Mouse (Mus musculus) ES-Bruce4 (cell line): Measurements from ENCODE around the gene Chil3. TPM values are rescaled to one million over a fixed set of nuclear protein-coding genes. Genes with fewer than 3 reads are reported as not detected.
"Not testable (repeated sequence)": the region's sequence is repeated elsewhere in the genome, so short reads cannot be mapped to it uniquely, and the experiment has no call there.

ENCODE experiments used
- H3K27ac ChIP-seq: 2 replicates; pipeline ENCODE4 v1.5.1; 2012; ENCODE audit warnings: low read length, inconsistent platforms; ENCODE audit not compliant: insufficient read depth
- H3K27me3 ChIP-seq: 2 replicates; pipeline ENCODE4 v1.6.1; 2012; ENCODE audit warnings: mild to moderate bottlenecking, low read length, inconsistent platforms; ENCODE audit not compliant: control insufficient read depth, poor library complexity, insufficient read depth, severe bottlenecking
- H3K36me3 ChIP-seq: 2 replicates; pipeline ENCODE4 v1.6.1; 2012; ENCODE audit warnings: inconsistent platforms, mild to moderate bottlenecking, low read length, moderate library complexity; ENCODE audit not compliant: control insufficient read depth, poor library complexity, insufficient read depth, severe bottlenecking
- H3K4me1 ChIP-seq: one replicate; pipeline ENCODE4 v1.8.1; 2011; ENCODE audit warnings: low read length; ENCODE audit not compliant: control insufficient read depth, insufficient read depth
- H3K4me3 ChIP-seq: 2 replicates; pipeline ENCODE4 v1.5.1; 2011; ENCODE audit warnings: low read depth, mild to moderate bottlenecking, low read length
- H3K9ac ChIP-seq: 2 replicates; pipeline ENCODE4 v1.6.1; 2012; ENCODE audit warnings: low read depth, mild to moderate bottlenecking, inconsistent platforms; ENCODE audit not compliant: poor library complexity, severe bottlenecking
- H3K9me3 ChIP-seq: replicated peaks from 2 replicates; pipeline ENCODE4 v1.6.1; 2012; ENCODE audit warnings: mild to moderate bottlenecking, low read length, inconsistent platforms; ENCODE audit not compliant: control insufficient read depth, poor library complexity, insufficient read depth, severe bottlenecking
- CTCF ChIP-seq: IDR thresholded peaks from one replicate; pipeline ENCODE4 v1.8.1; 2011; ENCODE audit warnings: low read depth, low read length
- EP300 ChIP-seq: IDR thresholded peaks from 2 replicates; pipeline ENCODE4 v1.6.1; 2011; ENCODE audit warnings: low read depth, low read length; ENCODE audit not compliant: insufficient read depth
- POLR2A ChIP-seq: IDR thresholded peaks from one replicate; pipeline ENCODE4 v1.8.1; 2011; ENCODE audit warnings: low read length; ENCODE audit not compliant: insufficient read depth
- polyA plus RNA-seq: library from polyadenylated mRNA; stranded (reverse); fragments of >200 nt; gene quantifications from 2 replicates; pipeline ENCODE4 v1.2.4, GENCODE M21; 2011; ENCODE audit warnings: low read depth; ENCODE audit not compliant: missing spikeins, insufficient read depth, insufficient read length

Gene Chil3
- polyA plus RNA-seq, 1 experiment, result not detected

DNA sequence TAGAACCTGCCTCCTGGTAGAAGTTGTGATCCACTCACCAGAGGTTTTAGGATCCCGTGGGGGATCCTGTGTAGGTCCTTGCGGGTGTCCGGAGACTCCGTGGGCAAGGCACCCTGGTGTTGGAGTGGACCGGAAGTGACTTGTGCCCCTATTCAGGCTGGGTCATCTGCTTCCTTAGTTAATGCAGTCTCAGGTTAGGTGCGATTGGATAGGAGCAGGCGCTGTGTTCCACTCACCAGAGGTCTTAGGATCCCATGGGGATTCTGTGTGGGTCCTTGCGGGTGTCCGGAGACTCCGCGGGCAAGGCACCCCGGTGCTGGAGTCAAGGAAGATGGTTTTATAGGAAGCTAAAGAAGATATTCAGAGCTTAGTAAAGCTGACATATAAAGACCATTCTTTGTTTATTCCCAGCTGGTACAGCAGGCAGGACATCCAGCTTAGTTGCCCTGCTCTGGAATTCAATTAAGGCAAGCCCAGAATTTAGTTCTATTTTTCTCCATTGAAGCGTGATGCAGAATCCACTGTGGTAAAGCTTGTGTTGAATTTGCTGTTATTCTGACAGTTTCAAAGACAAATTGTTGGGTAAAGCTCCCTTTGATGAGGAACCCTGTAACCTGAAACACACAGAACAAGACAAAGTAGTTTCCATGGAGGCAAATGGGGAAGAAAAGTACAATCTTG is 10.3 kb upstream of the Chil3 start:
- H3K4me3 ChIP-seq, result no peak overlapping the region
- no peaks in the 10 kb centered on the region for H3K4me1 ChIP-seq
- H3K27me3 ChIP-seq, result peaks cover 3% of the 10 kb centered on the region; the same call in 1 of the 2 replicates
- no peak overlapping the region for H3K9ac ChIP-seq
- H3K27ac ChIP-seq, result no peak overlapping the region
- no peaks in the 10 kb centered on the region for H3K36me3 ChIP-seq
- H3K9me3 ChIP-seq, result peaks cover 13% of the 10 kb centered on the region
- no peak for TF ChIP-seq EP300
- no peak for TF ChIP-seq POLR2A
- TF ChIP-seq CTCF, result no peak

DNA sequence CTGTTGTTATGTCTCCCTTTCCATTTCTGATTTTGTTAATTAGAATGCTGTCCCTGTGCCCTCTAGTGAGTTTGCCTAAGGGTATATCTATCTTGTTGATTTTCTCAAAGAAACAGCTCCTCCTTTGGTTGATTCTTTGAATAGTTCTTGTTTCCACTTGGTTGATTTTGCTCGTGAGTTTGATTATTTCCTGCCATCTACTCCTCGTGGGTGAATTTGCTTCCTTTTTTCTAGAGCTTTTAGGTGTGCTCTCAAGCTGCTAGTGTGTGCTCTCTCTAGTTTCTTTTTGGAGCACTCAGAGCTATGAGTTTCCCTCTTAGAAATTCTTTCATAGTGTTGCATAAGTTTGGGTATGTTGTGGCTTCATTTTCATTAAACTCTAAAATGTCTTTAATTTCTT is 7.6 kb upstream of the Chil3 start:
- H3K27ac ChIP-seq, H3K27me3 ChIP-seq: not testable (repeated sequence)

DNA sequence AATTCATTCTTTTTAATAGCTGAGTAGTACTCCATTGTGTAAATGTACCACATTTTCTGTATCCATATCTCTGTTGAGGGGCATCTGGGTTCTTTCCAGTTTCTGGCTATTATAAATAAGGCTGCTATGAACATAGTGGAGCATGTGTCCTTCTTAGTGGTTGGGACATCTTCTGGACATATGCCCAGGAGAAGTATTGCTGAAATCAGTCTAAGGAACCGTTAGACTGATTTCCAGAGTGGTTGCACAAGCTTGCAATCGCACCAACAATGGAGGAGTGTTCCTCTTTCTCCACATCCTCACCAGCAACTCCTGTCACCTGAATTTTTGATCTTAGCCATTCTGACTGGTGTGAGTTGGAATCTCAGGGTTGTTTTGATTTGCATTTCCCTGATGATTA is 5.1 kb upstream of the Chil3 start:
- H3K27me3 ChIP-seq, H3K36me3 ChIP-seq, H3K4me1 ChIP-seq, H3K27ac ChIP-seq, H3K4me3 ChIP-seq, H3K9ac ChIP-seq, H3K9me3 ChIP-seq: not testable (repeated sequence)

More for the DNA sequence above, 7.6 kb upstream of the Chil3 start:
- H3K36me3 ChIP-seq, H3K9ac ChIP-seq, H3K4me1 ChIP-seq, H3K4me3 ChIP-seq: not testable (repeated sequence)
- peaks cover 11% of the 10 kb centered on the region for H3K9me3 ChIP-seq

DNA sequence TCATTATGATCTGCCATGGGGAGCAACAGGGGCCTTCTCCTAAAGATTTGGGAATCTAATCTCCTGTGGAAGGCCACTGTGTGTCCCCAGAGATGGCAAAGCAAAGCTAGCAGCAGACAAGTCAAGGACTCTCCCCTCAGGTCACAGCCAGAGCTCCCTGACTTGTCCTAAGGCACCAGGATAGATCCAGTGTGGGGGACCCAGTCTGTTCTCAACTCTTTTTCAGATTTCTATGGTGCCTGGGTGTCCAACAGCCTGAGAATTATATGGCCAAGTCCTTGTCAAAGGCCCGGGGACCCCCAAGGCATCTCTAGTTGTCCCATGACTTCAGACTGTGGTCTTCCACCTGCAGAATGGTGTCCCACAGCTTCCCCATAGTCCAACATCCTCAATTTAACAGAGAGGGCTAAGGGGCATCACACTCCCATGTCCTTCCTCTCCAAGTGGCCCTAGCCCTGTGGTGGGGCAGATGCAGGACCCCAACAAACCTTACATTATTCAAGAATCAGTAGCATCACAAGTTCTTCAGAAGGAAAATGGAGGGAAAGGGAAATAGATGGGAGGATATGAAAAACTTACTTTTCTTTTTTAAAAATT is 3.9 kb upstream of the Chil3 start:
- Histone ChIP-seq H3K36me3 (no peaks in the 10 kb centered on the region), H3K4me3 (no peak overlapping the region), H3K27me3 (no peaks in the 10 kb centered on the region), H3K9me3 (no peaks in the 10 kb centered on the region), H3K27ac (no peak overlapping the region), H3K9ac (no peak overlapping the region), H3K4me1 (no peaks in the 10 kb centered on the region)
- no peak for TF ChIP-seq CTCF
- no peak for TF ChIP-seq EP300

GRCm38 (mm10) chr3:106170522-106171053 is 3.2 kb upstream of the Chil3 start:
- TF ChIP-seq EP300 (no peak), CTCF (no peak), POLR2A (no peak)
- H3K9ac ChIP-seq, result no peak overlapping the region
- H3K9me3 ChIP-seq, result no peaks in the 10 kb centered on the region
- no peaks in the 10 kb centered on the region for H3K4me1 ChIP-seq
- H3K27ac ChIP-seq, result no peak overlapping the region
- no peaks in the 10 kb centered on the region for H3K27me3 ChIP-seq
- no peaks in the 10 kb centered on the region for H3K36me3 ChIP-seq
- H3K4me3 ChIP-seq, result no peak overlapping the region

DNA sequence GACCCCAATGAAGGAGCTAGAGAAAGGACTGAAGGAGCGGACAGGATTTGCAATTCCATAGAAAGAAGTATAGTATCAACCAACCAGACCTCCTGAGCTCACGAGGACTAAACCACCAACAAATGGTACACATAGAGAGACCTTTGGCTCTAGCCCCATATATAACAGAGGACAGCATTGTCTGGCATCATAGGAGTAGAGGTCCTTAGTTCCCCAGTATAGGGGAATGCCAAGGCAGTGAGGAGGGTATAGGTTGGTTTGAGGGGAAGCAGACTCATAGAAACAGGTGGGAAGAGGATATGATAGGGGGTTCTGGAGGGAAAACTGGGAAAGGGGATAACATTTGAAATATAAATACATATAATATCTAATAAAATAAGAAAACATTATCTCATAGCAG is 13.0 kb downstream of the Chil3 start:
- no peaks in the 10 kb centered on the region for H3K9me3 ChIP-seq
- H3K27ac ChIP-seq, result no peak overlapping the region
- TF ChIP-seq CTCF, result no peak
- TF ChIP-seq POLR2A, result no peak
- TF ChIP-seq EP300, result no peak

More for the DNA sequence above, 13.0 kb downstream of the Chil3 start:
- no peak overlapping the region for H3K4me3 ChIP-seq
- no peak overlapping the region for H3K9ac ChIP-seq
- no peaks in the 10 kb centered on the region for H3K27me3 ChIP-seq
- H3K36me3 ChIP-seq, result no peaks in the 10 kb centered on the region
- H3K4me1 ChIP-seq, result no peaks in the 10 kb centered on the region
